Mouse (Mus musculus) heart, adult 8-10 months (tissue): ENCODE data around the gene Hnf4a. TPM values are rescaled to one million over a fixed set of nuclear protein-coding genes. Genes with fewer than 3 reads are reported as not detected.
"Not testable (repeated sequence)": the region's sequence is repeated elsewhere in the genome, so short reads cannot be mapped to it uniquely, and the experiment has no call there.

Experiments used
- DNase-seq: peaks from one replicate; pipeline ENCODE4 v3.0.0; 2022; ENCODE audit warnings: low spot score
- total RNA-seq, 4 experiments: library from RNA; stranded (reverse); gene quantifications; 2 replicates each; pipeline ENCODE4 v1.2.4; 2022

Gene Hnf4a
- total RNA-seq, 4 experiments from 2014 or later = not detected

- no peak for DNase-seq
These were observed 113.8 kb downstream of the Hnf4a start for GRCm38 (mm10) chr2:163620451-163620850.

DNA sequence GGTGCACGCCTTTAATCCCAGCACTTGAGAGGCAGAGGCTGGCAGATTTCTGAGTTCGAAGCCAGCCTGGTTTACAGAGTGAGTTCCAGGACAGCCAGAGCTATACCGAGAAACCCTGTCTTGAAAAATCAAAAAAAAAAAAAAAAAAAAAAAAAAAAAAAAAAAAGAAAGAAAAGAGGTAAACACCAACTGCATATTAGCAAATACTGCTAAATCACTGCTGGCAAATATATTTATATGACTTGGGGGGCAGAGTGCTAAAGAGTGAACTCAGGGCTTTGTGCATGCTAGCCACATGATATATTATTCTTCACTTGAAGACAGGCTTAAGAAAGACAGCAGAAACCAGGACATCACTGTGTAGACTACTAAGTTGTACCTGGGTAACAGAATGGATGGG lies 114.8 kb downstream of the Hnf4a start:
- DNase-seq = not testable (repeated sequence)

Other genes with a start within 250 kb of the Hnf4a start
- gene Jph2, start 108.8 kb upstream of the Hnf4a start, total RNA-seq = 100 to 1,000 TPM; 423 to 464 (median 433) TPM
- 10 to 100 TPM; 19.4 to 21.8 (median 20.3) TPM for gene Oser1, start 82.1 kb upstream of the Hnf4a start, total RNA-seq
- gene Gdap1l1, start 68.3 kb upstream of the Hnf4a start, total RNA-seq = not detected
- 100 to 1,000 TPM; 197 to 218 (median 209) TPM for gene Fitm2, start 34.2 kb upstream of the Hnf4a start, total RNA-seq
- not detected for gene R3hdml, start 14.5 kb upstream of the Hnf4a start, total RNA-seq
- 10 to 100 TPM in 2 of 4 experiments, 1 to 10 TPM in 2; 7.4 to 15.0 (median 11.4) TPM for gene Ttpal, start 95.5 kb downstream of the Hnf4a start, total RNA-seq
- gene Serinc3, start 138.3 kb downstream of the Hnf4a start, total RNA-seq = 100 to 1,000 TPM; 272 to 302 (median 297) TPM
- 100 to 1,000 TPM; 214 to 247 (median 224) TPM for gene Pkig, start 151.6 kb downstream of the Hnf4a start, total RNA-seq
- gene Ada, start 243.4 kb downstream of the Hnf4a start, total RNA-seq = 1 to 10 TPM in 2 of 4 experiments, under 1 TPM in 2; 0.46 to 1.2 (median 0.89) TPM